Mouse (Mus musculus) heart, embryonic 16.5 days (tissue): ENCODE data around the gene Inpp5a. TPM values are rescaled to one million over a fixed set of nuclear protein-coding genes. Genes with fewer than 3 reads are reported as not detected.

Source experiments
- ATAC-seq: fragments of 200-750 bp; cut with Nextera tagmentation; replicated peaks from 2 replicates; pipeline ENCODE4 v1.8.0; 2017; ENCODE audit warnings: moderate number of reproducible peaks; ENCODE audit not compliant: insufficient read depth, low FRiP score; ENCODE audit errors: extremely low read depth
- H3K27ac ChIP-seq: fragments of 300-500 bp; sonication (generic); 2 replicates; pipeline ENCODE4 v1.5.1; 2014; ENCODE audit warnings: mild to moderate bottlenecking, low read length, control low read depth, moderate library complexity
- H3K27me3 ChIP-seq: fragments of 300-500 bp; sonication (generic); 2 replicates; pipeline ENCODE4 v1.6.1; 2014; ENCODE audit warnings: low read length, mixed read lengths; ENCODE audit not compliant: control insufficient read depth, insufficient read depth
- H3K36me3 ChIP-seq: fragments of 300-500 bp; sonication (generic); 2 replicates; pipeline ENCODE4 v1.6.1; 2014; ENCODE audit not compliant: control insufficient read depth, insufficient read depth
- H3K4me1 ChIP-seq: fragments of 300-500 bp; sonication (generic); 2 replicates; pipeline ENCODE4 v1.6.1; 2014; ENCODE audit warnings: low read length, mixed read lengths; ENCODE audit not compliant: control insufficient read depth, insufficient read depth
- H3K4me2 ChIP-seq: fragments of 300-500 bp; sonication (generic); 2 replicates; pipeline ENCODE4 v1.6.1; 2014; ENCODE audit warnings: low read depth, mild to moderate bottlenecking, control low read depth, low read length
- H3K4me3 ChIP-seq: fragments of 300-500 bp; sonication (generic); 2 replicates; pipeline ENCODE4 v1.5.1; 2014; ENCODE audit warnings: mild to moderate bottlenecking, control low read depth, low read length
- H3K9ac ChIP-seq: fragments of 300-500 bp; sonication (generic); 2 replicates; pipeline ENCODE4 v1.6.1; 2014; ENCODE audit warnings: low read length, control low read depth
- H3K9me3 ChIP-seq: fragments of 300-500 bp; sonication (generic); replicated peaks from 2 replicates; pipeline ENCODE4 v1.6.1; 2016; ENCODE audit warnings: low read length; ENCODE audit not compliant: control insufficient read depth
- WGBS: fragments of 180-500 bp; shearing (Covaris S2); extraction: QIAGEN DNeasy Blood & Tissue Kit; methylation state at CpG from one replicate; pipeline ENCODE4 v1.1.7; 2014; 5-methylcytosine and 5-hydroxymethylcytosine counted together
- polyA plus RNA-seq: library from polyadenylated mRNA; unstranded; fragments of >200 nt; fragmentation: Nextera tagmentation; extraction: Ambion mirVana; gene quantifications from 2 replicates; pipeline ENCODE4 v1.2.1, GENCODE M21; 2015

Inpp5a gene
- polyA plus RNA-seq, 1 experiment from 2014 or later: 47.4 TPM

DNA sequence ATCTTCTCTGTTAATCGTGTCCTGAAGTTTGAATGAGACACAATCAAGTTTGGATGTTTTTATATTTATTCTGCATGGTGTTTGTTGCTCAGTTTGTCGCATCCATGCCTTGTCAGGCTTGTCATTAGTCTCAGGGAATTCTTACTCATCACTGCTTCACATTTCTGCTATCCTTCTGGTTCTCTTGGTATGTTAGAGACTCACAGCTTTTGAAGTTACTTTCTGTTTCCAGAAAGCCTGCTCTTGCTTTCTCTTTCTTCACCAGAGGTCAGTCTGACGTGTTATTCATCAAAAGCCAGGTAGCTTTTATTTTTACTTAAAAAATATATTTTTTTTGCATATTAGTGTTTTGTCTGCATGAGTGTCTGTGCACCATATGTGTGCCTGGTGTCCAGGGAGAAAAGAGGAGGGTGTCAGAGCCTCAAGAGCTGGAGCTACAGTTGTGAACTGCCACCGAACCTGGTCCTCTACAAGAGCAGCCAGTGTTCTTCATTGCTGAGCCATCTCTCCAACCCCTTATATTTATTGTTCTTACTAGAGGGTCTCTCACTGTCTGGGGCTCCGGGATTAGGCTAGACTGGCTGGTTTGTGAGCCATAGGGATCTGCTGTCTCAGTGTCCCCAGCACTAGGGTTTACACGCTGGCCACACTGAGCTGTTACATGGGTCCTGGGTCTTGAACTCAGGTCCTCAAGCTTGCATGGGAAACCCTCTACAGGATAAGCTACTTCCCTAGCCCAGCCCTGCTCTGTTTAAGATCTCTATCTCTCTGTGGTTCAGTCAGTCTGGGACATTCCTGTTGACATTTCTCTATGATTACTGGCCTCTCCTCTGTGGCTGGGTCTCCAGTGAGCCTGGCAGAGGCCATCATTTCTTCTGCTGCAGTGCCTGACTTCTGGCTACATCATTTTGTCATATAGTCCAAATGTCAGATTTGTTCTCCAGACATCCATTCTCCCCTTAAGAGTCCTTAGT, 51.3 kb downstream of the Inpp5a start:
- Histone ChIP-seq H3K27ac (no peak overlapping the region), H3K9me3 (no peaks in the 10 kb centered on the region), H3K4me2 (no peak overlapping the region), H3K27me3 (no peaks in the 10 kb centered on the region), H3K4me3 (no peak overlapping the region), H3K9ac (no peak overlapping the region), H3K36me3 (no peaks in the 10 kb centered on the region), H3K4me1 (peaks cover 65% of the 10 kb centered on the region)
- no peak for ATAC-seq
- 68% methylated on average over 6 of the region's 6 CpGs for WGBS

DNA sequence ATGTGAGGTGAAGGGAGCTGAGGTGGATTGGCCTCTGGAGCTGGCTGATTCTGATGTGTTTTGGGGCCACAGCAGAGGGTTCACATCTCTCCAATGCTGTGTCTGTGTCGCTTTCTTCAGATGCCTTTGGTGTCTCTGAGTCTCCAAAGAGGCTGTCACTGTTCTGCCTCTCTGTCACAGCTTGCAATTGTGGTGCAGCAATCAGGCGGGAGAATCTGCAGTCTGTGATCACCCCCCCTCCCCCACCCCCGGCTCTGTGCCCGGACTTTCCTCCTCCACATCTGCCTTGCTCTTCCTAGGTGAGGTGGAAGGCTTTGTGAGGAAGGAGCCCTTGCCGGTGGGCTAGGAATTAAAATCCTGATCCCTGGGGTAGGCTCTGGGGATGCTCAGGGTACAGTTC, 52.1 kb downstream of the Inpp5a start:
- peaks cover 71% of the 10 kb centered on the region for H3K4me1 ChIP-seq
- H3K4me3 ChIP-seq: no peak overlapping the region
- no peaks in the 10 kb centered on the region for H3K36me3 ChIP-seq
- no peak overlapping the region; the same call in 1 of the 2 replicates for H3K27ac ChIP-seq
- no peak overlapping the region for H3K4me2 ChIP-seq
- ATAC-seq: no peak
- WGBS: 26% methylated on average over 5 of the region's 5 CpGs
- no peaks in the 10 kb centered on the region for H3K27me3 ChIP-seq
- H3K9me3 ChIP-seq: no peaks in the 10 kb centered on the region
- H3K9ac ChIP-seq: 0 out of 2 replicates have a peak overlapping the region, but pooled peaks have one; percentile 26

GRCm38 (mm10) chr7:139441761-139442211, 52.9 kb downstream of the Inpp5a start:
- ATAC-seq: peak; percentile 63
- Histone ChIP-seq H3K27me3 (no peaks in the 10 kb centered on the region), H3K4me1 (peaks cover 71% of the 10 kb centered on the region), H3K4me2 (no peak overlapping the region), H3K4me3 (no peak overlapping the region), H3K9ac (0 out of 2 replicates have a peak overlapping the region, but pooled peaks have one; percentile 9), H3K36me3 (no peaks in the 10 kb centered on the region), H3K9me3 (no peaks in the 10 kb centered on the region), H3K27ac (peak overlapping the region; percentile 25)
- 44% methylated on average over 10 of the region's 10 CpGs for WGBS

GRCm38 (mm10) chr7:139445621-139446020, 56.7 kb downstream of the Inpp5a start:
- Histone ChIP-seq H3K9ac (no peak overlapping the region), H3K4me1 (peaks cover 54% of the 10 kb centered on the region), H3K4me3 (no peak overlapping the region)

DNA sequence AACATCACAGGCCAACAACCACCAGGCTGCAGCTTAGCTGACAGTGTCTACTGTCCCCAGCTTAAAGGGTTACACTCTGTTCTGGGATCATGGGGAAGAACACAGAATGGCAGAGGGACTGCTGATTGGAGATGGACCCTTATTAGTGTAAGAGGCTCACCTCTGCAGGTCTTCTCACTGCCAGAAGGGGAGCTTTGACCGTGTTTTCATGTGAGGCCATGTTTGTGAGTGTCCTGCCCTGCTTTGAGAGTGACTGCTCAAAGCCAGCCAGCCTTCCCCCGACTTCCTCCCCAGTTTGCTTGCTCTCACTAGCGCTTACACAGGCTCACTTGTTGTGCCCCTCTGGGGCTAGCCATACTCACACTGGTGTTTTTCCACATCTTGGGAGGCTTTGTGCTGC, 58.5 kb downstream of the Inpp5a start:
- Histone ChIP-seq H3K9ac (no peak overlapping the region), H3K4me1 (peaks cover 54% of the 10 kb centered on the region), H3K27ac (no peak overlapping the region), H3K4me3 (no peak overlapping the region), H3K4me2 (no peak overlapping the region), H3K27me3 (no peaks in the 10 kb centered on the region), H3K9me3 (no peaks in the 10 kb centered on the region), H3K36me3 (no peaks in the 10 kb centered on the region)
- ATAC-seq: no peak
- 79% methylated on average over 3 of the region's 3 CpGs for WGBS

More at GRCm38 (mm10) chr7:139445621-139446020, 56.7 kb downstream of the Inpp5a start:
- no peaks in the 10 kb centered on the region for H3K27me3 ChIP-seq
- H3K4me2 ChIP-seq: no peak overlapping the region
- 51% methylated on average over 8 of the region's 8 CpGs for WGBS
- no peaks in the 10 kb centered on the region for H3K9me3 ChIP-seq
- no peak for ATAC-seq
- no peaks in the 10 kb centered on the region for H3K36me3 ChIP-seq
- 0 out of 2 replicates have a peak overlapping the region, but pooled peaks have one; percentile 10 for H3K27ac ChIP-seq

- whole genome bisulfite sequencing: 66% methylated on average over 16 of the region's 16 CpGs
- Histone ChIP-seq H3K36me3 (no peaks in the 10 kb centered on the region), H3K4me3 (no peak overlapping the region), H3K4me2 (no peak overlapping the region), H3K9ac (no peak overlapping the region), H3K27ac (no peak overlapping the region), H3K4me1 (peaks cover 59% of the 10 kb centered on the region), H3K9me3 (no peaks in the 10 kb centered on the region), H3K27me3 (no peaks in the 10 kb centered on the region)
- ATAC-seq: no peak
These were observed 61.5 kb downstream of the Inpp5a start for GRCm38 (mm10) chr7:139450186-139450998.

DNA sequence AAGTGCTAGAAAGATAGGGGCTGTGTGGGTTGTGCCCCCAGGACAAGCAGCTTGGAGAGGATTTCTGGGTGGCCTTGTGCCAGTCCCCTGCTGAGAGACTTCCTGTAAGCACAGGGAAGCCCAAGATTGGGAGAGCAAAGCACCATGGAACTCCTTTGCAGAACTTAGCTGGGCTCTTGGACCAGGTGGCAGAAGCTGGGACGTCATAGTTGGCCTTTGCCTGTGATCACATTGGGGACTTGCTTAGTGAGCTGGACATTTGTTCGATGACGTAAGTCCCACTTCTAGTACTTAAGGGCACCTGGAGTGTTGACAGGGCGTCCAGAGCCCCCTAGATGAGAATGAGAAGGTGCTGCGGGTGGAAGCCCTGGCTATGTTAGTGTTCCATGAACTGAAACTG, 62.8 kb downstream of the Inpp5a start:
- Histone ChIP-seq H3K4me3 (no peak overlapping the region), H3K9me3 (no peaks in the 10 kb centered on the region), H3K9ac (peak overlapping the region; percentile 8; the same call in 1 of the 2 replicates), H3K27ac (peak overlapping the region; percentile 82), H3K4me1 (peaks cover 51% of the 10 kb centered on the region), H3K27me3 (no peaks in the 10 kb centered on the region), H3K4me2 (peak overlapping the region; percentile 18; the same call in 1 of the 2 replicates), H3K36me3 (no peaks in the 10 kb centered on the region)
- peak; percentile 21; the same call in 1 of the 2 replicates for ATAC-seq
- 42% methylated on average over 5 of the region's 5 CpGs for WGBS

- Histone ChIP-seq H3K36me3 (no peaks in the 10 kb centered on the region), H3K9me3 (no peaks in the 10 kb centered on the region), H3K27ac (peak overlapping the region; percentile 82), H3K27me3 (no peaks in the 10 kb centered on the region), H3K4me2 (peak overlapping the region; percentile 18; the same call in 1 of the 2 replicates), H3K4me1 (peaks cover 51% of the 10 kb centered on the region), H3K4me3 (no peak overlapping the region), H3K9ac (peak overlapping the region; percentile 8; the same call in 1 of the 2 replicates)
- 19% methylated on average over 2 of the region's 2 CpGs for WGBS
- peak; percentile 71 for ATAC-seq
These were observed 63.3 kb downstream of the Inpp5a start for GRCm38 (mm10) chr7:139452199-139452598.
